Mouse (Mus musculus) ES-E14 (cell line): ENCODE results near the gene Zfp423. TPM values are rescaled to one million over a fixed set of nuclear protein-coding genes. Genes with fewer than 3 reads are reported as not detected.

Source experiments
- DNase-seq: peaks from one replicate; pipeline ENCODE4 v3.0.0-alpha.2; 2013; ENCODE audit warnings: low read depth, low spot score
- H3K27ac ChIP-seq: 2 replicates; pipeline ENCODE4 v1.5.1; 2012; ENCODE audit warnings: low read depth, mild to moderate bottlenecking, low read length, moderate library complexity, mixed read lengths; ENCODE audit not compliant: poor library complexity, insufficient read depth, severe bottlenecking
- H3K36me3 ChIP-seq: 2 replicates; pipeline ENCODE4 v1.6.1; 2012; ENCODE audit warnings: mild to moderate bottlenecking, low read length, moderate library complexity, mixed read lengths; ENCODE audit not compliant: control insufficient read depth, poor library complexity, insufficient read depth, severe bottlenecking
- H3K4me1 ChIP-seq, 2 experiments: fragments of 150-350 bp in 1 of 2; sonication (generic) in 1 of 2; 2 replicates each; pipeline ENCODE4 v1.6.1; 2012; ENCODE audit warnings: low read length in 2 of 2, mild to moderate bottlenecking in 1 of 2, mixed read lengths in 1 of 2; ENCODE audit not compliant: control insufficient read depth in 2 of 2, insufficient read depth in 2 of 2, poor library complexity in 1 of 2
- H3K4me3 ChIP-seq, 2 experiments: fragments of 150-350 bp in 1 of 2; sonication (generic) in 1 of 2; 2 replicates each; pipeline ENCODE4 v1.5.1; 2012; ENCODE audit warnings: low read length in 2 of 2, low read depth in 1 of 2, mild to moderate bottlenecking in 1 of 2, mixed read lengths in 1 of 2; ENCODE audit not compliant: insufficient read depth in 1 of 2, poor library complexity in 1 of 2, severe bottlenecking in 1 of 2
- H3K9ac ChIP-seq: 2 replicates; pipeline ENCODE4 v1.6.1; 2012; ENCODE audit warnings: low read depth, mild to moderate bottlenecking, low read length, mixed read lengths; ENCODE audit not compliant: poor library complexity, insufficient read depth, severe bottlenecking
- H3K9me3 ChIP-seq: fragments of 150-350 bp; sonication (generic); 2 replicates; pipeline ENCODE4 v1.6.1; 2012; ENCODE audit warnings: low read depth, mild to moderate bottlenecking, low read length; ENCODE audit not compliant: control insufficient read depth, insufficient read depth
- CHD2 ChIP-seq: IDR thresholded peaks from 2 replicates; pipeline ENCODE4 v1.6.1; 2014; ENCODE audit warnings: mild to moderate bottlenecking, low read depth, low read length, inconsistent platforms
- HCFC1 ChIP-seq: IDR thresholded peaks from 2 replicates; pipeline ENCODE4 v1.6.1; 2012; ENCODE audit warnings: low read length, inconsistent platforms, borderline replicate concordance; ENCODE audit not compliant: insufficient read depth
- MAFK ChIP-seq: IDR thresholded peaks from 2 replicates; pipeline ENCODE4 v1.6.1; 2014; ENCODE audit warnings: mild to moderate bottlenecking, low read depth, low read length, inconsistent platforms; ENCODE audit not compliant: insufficient read depth
- ZC3H11A ChIP-seq: IDR thresholded peaks from 2 replicates; pipeline ENCODE4 v1.6.1; 2012; ENCODE audit warnings: low read depth, mild to moderate bottlenecking, inconsistent platforms, low read length, borderline replicate concordance
- ZNF384 ChIP-seq: IDR thresholded peaks from 2 replicates; pipeline ENCODE4 v1.6.1; 2012; ENCODE audit warnings: low read depth, low read length, inconsistent platforms
- in situ Hi-C, 2 experiments: fragments of 600-800 bp; cut with MboI; formaldehyde crosslinking; loops; one replicate each; pipeline ENCODE4 v1.15.1; 2025; ENCODE audit warnings: low sequenced_read_pairs in 2 of 2, inconsistent platforms in 1 of 2; ENCODE audit not compliant: unreplicated experiment in 2 of 2
- total RNA-seq: library from RNA; depleted of rRNA; stranded (reverse); fragments of 300-350 nt; gene quantifications from 2 replicates; pipeline ENCODE4 v1.2.3, GENCODE M21; 2012

Gene Zfp423
- total RNA-seq, 1 experiment = 23.2 TPM

- TF ChIP-seq ZNF384 (no peak), ZC3H11A (no peak), CHD2 (no peak), HCFC1 (no peak), MAFK (no peak)
- no peak for DNase-seq
- no peaks in the 10 kb centered on the region for H3K9me3 ChIP-seq
- no peak overlapping the region for H3K9ac ChIP-seq
- no peaks in the 10 kb centered on the region for H3K36me3 ChIP-seq
- peaks cover 1 to 19% of the 10 kb centered on the region in 2 experiments; a peak in 2 of 4 replicates for H3K4me1 ChIP-seq
- peak overlapping the region; percentile 87; the same call in 1 of the 2 replicates for H3K27ac ChIP-seq
- in situ Hi-C loops = no loop called here
- H3K4me3 ChIP-seq = no peak overlapping the region
Measured at GRCm38 (mm10) chr8:87967057-87967820, 7.8 kb upstream of the Zfp423 start.

DNA sequence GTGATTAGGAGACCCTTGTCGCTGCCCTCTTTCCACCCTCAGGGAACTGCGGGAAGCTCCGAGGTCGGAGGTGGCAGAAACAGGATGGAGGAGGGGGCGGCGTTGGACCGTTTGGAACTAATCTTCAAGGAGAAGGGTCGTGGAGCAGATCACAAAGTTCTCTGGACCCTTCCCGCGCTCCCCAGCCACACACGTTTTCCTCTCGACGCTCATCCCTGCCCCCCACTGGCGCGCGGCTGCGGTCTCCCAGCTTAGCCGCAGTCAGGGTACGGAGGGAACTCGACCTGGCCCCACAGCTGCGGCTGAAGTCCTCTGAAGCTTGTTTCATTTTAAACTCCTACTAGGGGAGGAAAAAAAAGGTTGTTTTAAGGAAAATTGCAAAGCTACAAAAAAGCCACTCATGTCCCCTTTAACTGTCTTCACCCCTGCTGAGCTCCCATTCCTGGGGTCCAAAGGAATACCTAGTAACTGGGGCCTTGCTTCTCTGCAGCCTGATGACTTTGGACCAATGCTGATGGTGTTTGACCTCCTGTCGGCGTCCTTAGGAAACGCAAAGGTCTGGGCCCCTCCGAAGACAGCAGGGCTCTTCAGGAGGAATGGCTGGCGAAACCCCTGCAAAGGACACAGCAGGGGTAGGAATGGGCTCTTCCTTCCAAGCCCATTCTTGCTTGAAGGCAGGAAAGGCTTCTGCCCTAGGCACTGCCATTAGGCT lies 3.3 kb upstream of the Zfp423 start:
- Histone ChIP-seq H3K9ac (peak overlapping the region; percentile 45; the same call in 1 of the 2 replicates), H3K4me1 (peaks cover 1 to 9% of the 10 kb centered on the region in 2 experiments; a peak in 2 of 4 replicates), H3K4me3 (peak overlapping the region; percentile 47 to 74), H3K27ac (no peak overlapping the region), H3K36me3 (no peaks in the 10 kb centered on the region), H3K9me3 (no peaks in the 10 kb centered on the region)
- in situ Hi-C loops = no loop called here
- TF ChIP-seq CHD2 = no peak
- TF ChIP-seq HCFC1 = no peak
- TF ChIP-seq ZNF384 = no peak
- TF ChIP-seq ZC3H11A = no peak
- TF ChIP-seq MAFK = no peak
- no peak for DNase-seq

DNA sequence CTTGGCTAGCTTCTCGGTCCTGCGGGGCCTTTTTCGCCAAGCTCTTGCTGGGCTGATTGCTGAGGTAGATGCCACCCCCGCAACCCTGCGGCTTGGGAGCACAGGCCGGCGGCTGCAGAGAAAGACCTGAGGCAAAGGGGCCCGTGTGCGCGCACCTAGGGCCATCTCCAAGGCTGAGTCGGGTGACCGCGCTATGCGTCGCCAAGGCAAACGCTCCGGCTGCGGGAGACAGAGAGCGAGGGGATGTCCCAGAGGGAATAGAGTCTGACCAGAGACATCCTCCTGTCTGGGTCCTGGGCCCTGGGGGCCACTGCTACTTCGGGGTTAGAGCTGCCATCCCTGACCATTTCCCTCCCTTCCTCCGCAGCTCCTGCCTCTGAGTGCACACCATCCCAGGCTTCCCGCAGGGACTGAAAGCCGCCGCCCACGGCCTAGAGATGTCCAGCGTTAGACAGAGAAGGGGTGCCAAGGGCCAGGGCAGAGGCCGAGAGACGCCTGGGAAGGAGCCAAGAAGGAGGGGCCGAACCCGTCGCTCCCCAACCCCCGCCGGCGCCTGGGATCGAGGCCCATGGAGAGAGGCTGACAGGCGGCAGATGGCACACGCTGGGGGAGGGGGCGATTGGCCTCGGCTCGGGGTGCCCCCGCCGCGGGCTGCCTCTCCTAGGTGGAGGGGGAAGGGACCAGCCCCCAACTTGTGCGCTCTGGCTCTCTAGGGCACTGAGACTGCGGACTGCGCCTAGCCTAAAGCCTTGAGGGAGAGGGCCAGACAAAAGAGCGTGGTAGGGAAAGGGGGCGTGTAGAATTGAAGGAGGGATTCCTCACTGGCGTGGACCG lies 2.5 kb upstream of the Zfp423 start:
- Histone ChIP-seq H3K27ac (no peak overlapping the region), H3K4me1 (peaks cover 1 to 5% of the 10 kb centered on the region in 2 experiments; a peak in 3 of 4 replicates), H3K9ac (peak overlapping the region; percentile 45; the same call in 1 of the 2 replicates), H3K4me3 (peak overlapping the region; percentile 47 to 74), H3K36me3 (no peaks in the 10 kb centered on the region), H3K9me3 (no peaks in the 10 kb centered on the region)
- in situ Hi-C loops = no loop called here
- no peak for TF ChIP-seq ZC3H11A
- no peak for TF ChIP-seq CHD2
- TF ChIP-seq HCFC1 = no peak
- TF ChIP-seq ZNF384 = no peak
- no peak for TF ChIP-seq MAFK
- no peak for DNase-seq

DNA sequence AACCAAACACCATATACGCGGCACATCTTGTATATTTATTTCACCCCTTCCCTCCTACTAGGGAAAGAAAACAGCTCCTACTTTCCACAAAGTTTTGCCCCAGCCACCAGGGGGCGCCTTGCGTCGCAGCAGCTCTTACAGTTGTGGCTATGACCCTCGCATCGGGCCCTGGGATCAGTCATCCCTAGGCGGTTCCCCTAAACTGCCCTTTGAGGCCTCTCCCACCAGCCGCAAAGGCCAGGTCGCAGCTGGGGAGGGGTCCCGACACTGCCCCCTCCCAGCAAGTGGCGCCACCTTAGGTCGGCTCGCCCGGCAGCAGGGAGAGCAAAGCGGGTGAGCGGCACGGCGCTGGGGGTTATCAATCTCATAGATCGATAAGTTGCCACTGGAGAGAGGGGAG lies 1.7 kb upstream of the Zfp423 start:
- H3K4me3 ChIP-seq = peak overlapping the region; percentile 47 to 74
- H3K36me3 ChIP-seq = no peaks in the 10 kb centered on the region
- in situ Hi-C loops = no loop called here
- no peaks in the 10 kb centered on the region for H3K9me3 ChIP-seq
- H3K4me1 ChIP-seq = peaks cover 1 to 2% of the 10 kb centered on the region in 2 experiments; a peak in 2 of 4 replicates
- TF ChIP-seq ZNF384 = no peak
- no peak for TF ChIP-seq HCFC1
- no peak for TF ChIP-seq ZC3H11A
- TF ChIP-seq MAFK = no peak
- TF ChIP-seq CHD2 = no peak
- H3K9ac ChIP-seq = peak overlapping the region; percentile 45; the same call in 1 of the 2 replicates
- no peak overlapping the region for H3K27ac ChIP-seq
- DNase-seq = no peak
